In the genomic region with DNA sequence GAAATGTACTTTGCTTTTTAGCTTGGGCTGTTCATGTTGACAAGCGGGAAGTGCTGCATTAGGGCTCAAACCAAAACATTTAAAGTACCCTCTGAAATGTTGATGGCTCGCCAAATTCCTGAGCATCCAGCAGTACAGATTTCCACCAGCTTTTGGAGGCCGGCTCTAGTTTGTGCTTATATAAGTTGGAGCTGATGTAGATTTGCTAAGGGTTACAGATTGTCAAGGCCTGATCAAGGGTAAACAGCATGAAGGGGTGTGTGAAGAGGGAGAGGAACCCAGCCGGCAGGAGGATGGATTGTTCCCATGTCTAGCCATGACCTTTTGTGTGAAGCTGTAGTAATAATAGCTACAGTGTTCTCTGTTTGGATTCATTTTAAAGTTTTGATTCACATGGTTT, we compare ENCODE assay signal across 17 mouse cellular contexts. TPM values are rescaled to one million over a fixed set of nuclear protein-coding genes. Genes with fewer than 3 reads are reported as not detected.
DNase-seq lines count a peak whose midpoint lies in the region; ATAC-seq and TF ChIP-seq lines count a peak whose summit lies in the region.
"Had no signal": no experiment of that assay in that cellular context is flagged by ENCODE, and none has a peak within 500 bp of the region (broad histone marks: within the 10 kb centered on the region; RNA-seq: fewer than 3 reads in every experiment).

No protein-coding gene starts in this region.

- no peaks in the 10 kb centered on the region; the same call in 1 of the 2 replicates for H3K4me1 ChIP-seq in kidney, postnatal 0 days (replicated peaks; ENCODE audit: insufficient read depth, low read length)
- 0 out of 2 replicates have a peak, but pooled peaks cover 3% of the 10 kb centered on the region for H3K4me1 ChIP-seq in lung, postnatal 0 days (ENCODE audit: insufficient read depth, low read depth, low read length)
- H3K4me1 ChIP-seq in stomach, postnatal 0 days (replicated peaks; ENCODE audit: control insufficient read depth, insufficient read depth) = no peaks in the 10 kb centered on the region; the same call in 1 of the 2 replicates
- H3K4me1 ChIP-seq: forebrain, embryonic 13.5 days; neural tube, embryonic 15.5 days had no signal

- H3K9me3 ChIP-seq in kidney, postnatal 0 days (replicated peaks; ENCODE audit: low read length) = no peaks in the 10 kb centered on the region
- H3K9me3 ChIP-seq in lung, postnatal 0 days (ENCODE audit: low read length) = no peaks in the 10 kb centered on the region
- H3K9me3 ChIP-seq in stomach, postnatal 0 days (ENCODE audit: control insufficient read depth, low read length) = no peaks in the 10 kb centered on the region
- H3K9me3 ChIP-seq: forebrain, embryonic 13.5 days; heart, embryonic 10.5 days; megakaryocyte, embryonic 14.5 days; neural tube, embryonic 15.5 days had no signal

- TF ChIP-seq CTCF in kidney, postnatal 0 days (IDR thresholded peaks at IDR 0.05; ENCODE audit: low read depth) = no peak
- TF ChIP-seq CTCF in lung, postnatal 0 days (IDR thresholded peaks at IDR 0.05) = no peak
- TF ChIP-seq CTCF in stomach, postnatal 0 days (IDR thresholded peaks at IDR 0.05; ENCODE audit: low read depth) = no peak

- H3K27ac ChIP-seq in kidney, postnatal 0 days = no peak overlapping the region; the same call in 1 of the 2 replicates
- H3K27ac ChIP-seq in lung, postnatal 0 days (ENCODE audit: low read length) = no peak overlapping the region
- 0 out of 2 replicates have a peak overlapping the region, but pooled peaks have one; percentile 59 for H3K27ac ChIP-seq in stomach, postnatal 0 days (replicated peaks)
- H3K27ac ChIP-seq: forebrain, embryonic 13.5 days; heart, embryonic 10.5 days; hindbrain, postnatal 0 days; neural tube, embryonic 15.5 days had no signal

- no peak overlapping the region for H3K9ac ChIP-seq in kidney, postnatal 0 days (ENCODE audit: low read depth, low read length)
- H3K9ac ChIP-seq in lung, postnatal 0 days (replicated peaks; ENCODE audit: low read depth) = no peak overlapping the region
- H3K9ac ChIP-seq in stomach, postnatal 0 days (ENCODE audit: low read length) = no peak overlapping the region
- H3K9ac ChIP-seq: forebrain, embryonic 13.5 days; neural tube, embryonic 15.5 days had no signal

- peak; percentile 54 for DNase-seq in adrenal gland, postnatal 14 days
- no peak for DNase-seq in adrenal gland, postnatal 4 days (ENCODE audit: low spot score in 2 of 2)
- DNase-seq in kidney, postnatal 0 days (ENCODE audit: low spot score) = peak; percentile 24
- DNase-seq in kidney, adult 8-10 months = no peak
- DNase-seq in lung, postnatal 0 days (ENCODE audit: low spot score) = peak; percentile 29
- DNase-seq in lung, adult 18-20 months = no peak
- DNase-seq in stomach, postnatal 0 days (ENCODE audit: low spot score) = no peak
- DNase-seq in right cerebral cortex, postnatal 14 days = no peak
- DNase-seq: cerebellum, adult 11-12 months; layer of hippocampus, postnatal 36 days; retina, postnatal 1 day had no signal

- H3K27me3 ChIP-seq in kidney, postnatal 0 days (ENCODE audit: insufficient read depth, low read length) = no peaks in the 10 kb centered on the region
- H3K27me3 ChIP-seq in lung, postnatal 0 days (replicated peaks; ENCODE audit: insufficient read depth, low read length) = no peaks in the 10 kb centered on the region
- H3K27me3 ChIP-seq in stomach, postnatal 0 days (ENCODE audit: control insufficient read depth, insufficient read depth, low read length) = no peaks in the 10 kb centered on the region
- H3K27me3 ChIP-seq: forebrain, embryonic 13.5 days; megakaryocyte, embryonic 14.5 days; neural tube, embryonic 15.5 days had no signal

- TF ChIP-seq EP300 in lung, postnatal 0 days (IDR thresholded peaks at IDR 0.05) = no peak
- TF ChIP-seq EP300 in stomach, postnatal 0 days (optimal IDR thresholded peaks at IDR 0.05) = no peak

- H3K4me2 ChIP-seq in kidney, postnatal 0 days (ENCODE audit: low read length) = no peak overlapping the region
- 0 out of 2 replicates have a peak overlapping the region, but pooled peaks have one; percentile 37 for H3K4me2 ChIP-seq in lung, postnatal 0 days (replicated peaks; ENCODE audit: low read depth, low read length)
- H3K4me2 ChIP-seq in stomach, postnatal 0 days (replicated peaks; ENCODE audit: low read depth) = no peak overlapping the region; the same call in 1 of the 2 replicates
- H3K4me2 ChIP-seq: forebrain, embryonic 13.5 days; neural tube, embryonic 15.5 days had no signal

- ATAC-seq in kidney, postnatal 0 days (replicated peaks; ENCODE audit: low FRiP score, low read depth) = no peak
- ATAC-seq in lung, postnatal 0 days = peak; percentile 75
- peak; percentile 70; the same call in 1 of the 2 replicates for ATAC-seq in stomach, postnatal 0 days (ENCODE audit: low FRiP score, low TSS enrichment)
- ATAC-seq: forebrain, embryonic 13.5 days; hindbrain, postnatal 0 days had no signal

- no peaks in the 10 kb centered on the region for H3K36me3 ChIP-seq in kidney, postnatal 0 days (ENCODE audit: insufficient read depth, low read length)
- no peaks in the 10 kb centered on the region for H3K36me3 ChIP-seq in lung, postnatal 0 days (ENCODE audit: insufficient read depth, low read length)
- no peaks in the 10 kb centered on the region for H3K36me3 ChIP-seq in stomach, postnatal 0 days (ENCODE audit: control insufficient read depth, insufficient read depth, low read length)
- H3K36me3 ChIP-seq: heart, embryonic 10.5 days; neural tube, embryonic 15.5 days had no signal

- whole genome bisulfite sequencing in kidney, postnatal 0 days = 63% methylated on average over 4 of the region's 4 CpGs
- WGBS in lung, postnatal 0 days = 23% methylated on average over 4 of the region's 4 CpGs
- 34% methylated on average over 4 of the region's 4 CpGs for WGBS in stomach, postnatal 0 days

- H3K4me3 ChIP-seq in kidney, postnatal 0 days (replicated peaks; ENCODE audit: low read depth, low read length) = no peak overlapping the region
- no peak overlapping the region for H3K4me3 ChIP-seq in lung, postnatal 0 days (ENCODE audit: low read depth, low read length)
- no peak overlapping the region for H3K4me3 ChIP-seq in stomach, postnatal 0 days (ENCODE audit: low read depth, low read length)
- H3K4me3 ChIP-seq: forebrain, embryonic 13.5 days; heart, embryonic 10.5 days; neural tube, embryonic 15.5 days had no signal

RNA-seq across cellular contexts. Expression of a gene that starts 22.3 kb away (rescaled TPM):
- total RNA-seq in adrenal gland, postnatal 14 days (2021) = 11.7 and 17.6 TPM in 2 replicates
- total RNA-seq in adrenal gland, postnatal 4 days (2021) = 10 to 100 TPM; 12.2 to 13.9 TPM
- 8.8 and 8.9 TPM in 2 replicates for polyA plus RNA-seq in kidney, postnatal 0 days (2015; fragmentation: Nextera tagmentation; extraction: Ambion mirVana)
- polyA plus RNA-seq in lung, postnatal 0 days (2015; fragmentation: Nextera tagmentation; extraction: Ambion mirVana) = 65.2 and 68.4 TPM in 2 replicates
- 9.8 and 13.4 TPM in 2 replicates for polyA plus RNA-seq in stomach, postnatal 0 days (2015; fragmentation: Nextera tagmentation; extraction: Ambion mirVana)

RNA-seq across cellular contexts. Expression of a gene that starts 29.5 kb away (rescaled TPM):
- 0.59 and 2.6 TPM in 2 replicates for total RNA-seq in adrenal gland, postnatal 14 days (2021)
- under 1 TPM in 1 of 2 experiments, not detected in 1; 0.17 TPM for total RNA-seq in adrenal gland, postnatal 4 days (2021)
- polyA plus RNA-seq in kidney, postnatal 0 days (2015; fragmentation: Nextera tagmentation; extraction: Ambion mirVana) = 0.20 and 0.27 TPM in 2 replicates
- 0.68 and 1.1 TPM in 2 replicates for polyA plus RNA-seq in lung, postnatal 0 days (2015; fragmentation: Nextera tagmentation; extraction: Ambion mirVana)
- 0.19 and 0.33 TPM in 2 replicates for polyA plus RNA-seq in stomach, postnatal 0 days (2015; fragmentation: Nextera tagmentation; extraction: Ambion mirVana)
- total RNA-seq: hindbrain, postnatal 0 days; layer of hippocampus, postnatal 36 days had no signal
- polyA plus RNA-seq: cortical plate, adult 2 months had no signal

Comparison
In these comparisons a context has a peak if more than half of its experiments do, and no peak if none do; other contexts are left out.
1. DNase-seq: peak in adrenal gland, postnatal 14 days (single experiment), kidney, postnatal 0 days (single experiment) and lung, postnatal 0 days (single experiment); none in adrenal gland, postnatal 4 days (0 of 2), kidney, adult 8-10 months (0 of 2), lung, adult 18-20 months (0 of 2), stomach, postnatal 0 days (single experiment) and right cerebral cortex, postnatal 14 days (single experiment).